Mouse (Mus musculus): ENCODE results near the gene Sec62.

GRCm38 (mm10) chr3:30851422-30851821, 58.7 kb downstream of the Sec62 start:
- TF ChIP-seq CTCF (IDR thresholded peaks at IDR 0.05; ENCODE audit: insufficient read depth, low read length) (no peak), POLR2A (IDR thresholded peaks at IDR 0.05; ENCODE audit: borderline replicate concordance, extremely low read depth, low read depth, low read length) (no peak)

Data from lung, adult 2 months (tissue).